Mouse (Mus musculus) erythroblast, embryonic 14.5 days (primary cell): ENCODE results near the gene Dgka.

Experiments
- GATA1 ChIP-seq: IDR thresholded peaks from 2 replicates; pipeline ENCODE4 v1.6.1; 2012; ENCODE audit warnings: low read length, inconsistent platforms, mixed read lengths
- TAL1 ChIP-seq: IDR thresholded peaks from 3 replicates; pipeline ENCODE4 v1.6.1; 2012; ENCODE audit warnings: low read length, inconsistent platforms, mixed read lengths

DNA sequence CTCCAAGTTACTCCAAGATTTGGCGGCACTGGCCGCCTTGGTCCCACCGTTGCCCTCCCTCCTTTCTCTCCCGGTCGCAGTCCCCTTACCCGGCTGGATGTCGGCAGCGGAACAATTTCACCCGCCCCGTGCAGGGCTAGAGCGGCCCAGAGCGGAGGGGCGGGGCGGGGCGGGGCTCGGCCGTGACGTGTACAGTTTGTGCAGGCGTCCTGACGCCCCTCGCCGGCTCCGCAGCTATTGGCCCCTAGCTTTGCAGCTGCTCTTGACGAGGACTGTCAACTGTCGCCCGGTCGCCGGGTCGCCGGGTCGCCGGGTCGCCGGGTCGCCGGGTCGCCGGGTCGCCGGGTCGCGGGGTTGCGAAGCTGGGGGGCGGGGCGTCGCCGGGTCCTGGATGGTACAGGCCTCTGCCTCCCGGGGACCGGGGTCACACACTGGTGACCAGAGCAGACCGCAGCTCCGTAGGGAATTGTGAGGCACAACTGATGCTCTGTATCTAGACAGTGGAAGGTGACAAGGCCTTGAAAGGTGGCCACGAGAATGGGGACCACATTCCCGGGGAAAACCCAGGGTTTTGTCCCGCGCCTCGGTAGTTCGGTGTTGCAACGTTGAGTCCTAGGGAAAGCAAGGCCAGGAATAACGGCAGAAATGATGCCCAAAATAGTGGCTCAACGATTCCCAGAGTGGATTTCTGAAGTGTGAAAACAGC, 70.7 kb downstream of the Dgka start, which contains the start of gene Suox:
- TF ChIP-seq TAL1 (no peak), GATA1 (no peak)
